Mouse (Mus musculus) heart, postnatal 0 days (tissue): ENCODE data around the gene Angel1.

ENCODE experiments used
- CTCF ChIP-seq: IDR thresholded peaks from 2 replicates; pipeline ENCODE4 v1.5.1; 2016; ENCODE audit warnings: antibody characterized with exemption, control low read depth, low read depth
- EP300 ChIP-seq: IDR thresholded peaks from 2 replicates; pipeline ENCODE4 v1.6.1; 2016; ENCODE audit warnings: antibody characterized with exemption, low read depth

DNA sequence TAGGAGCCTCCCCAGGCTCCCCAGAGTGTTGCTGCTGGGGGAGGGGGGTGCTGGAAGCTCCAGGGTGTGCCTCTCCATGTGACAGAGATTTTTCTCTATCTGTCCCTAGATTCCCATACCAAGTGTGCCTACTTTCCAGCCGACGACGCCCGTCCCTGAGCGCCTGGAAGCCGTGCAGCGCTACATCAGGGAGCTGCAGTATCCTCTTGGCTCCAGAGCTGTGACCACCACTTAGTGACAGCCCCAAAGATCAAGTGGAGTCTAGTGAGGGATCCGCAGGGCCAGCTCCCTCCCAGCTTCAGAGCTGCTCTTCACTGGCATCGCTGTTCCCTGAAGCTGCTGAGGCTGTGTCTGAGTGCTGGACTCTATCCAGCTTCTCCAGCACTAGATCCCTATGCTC is 41.0 kb downstream of the Angel1 start:
- TF ChIP-seq CTCF: no peak
- no peak for TF ChIP-seq EP300
